Mouse (Mus musculus): ENCODE measurements around the gene Siglecf.

DNA sequence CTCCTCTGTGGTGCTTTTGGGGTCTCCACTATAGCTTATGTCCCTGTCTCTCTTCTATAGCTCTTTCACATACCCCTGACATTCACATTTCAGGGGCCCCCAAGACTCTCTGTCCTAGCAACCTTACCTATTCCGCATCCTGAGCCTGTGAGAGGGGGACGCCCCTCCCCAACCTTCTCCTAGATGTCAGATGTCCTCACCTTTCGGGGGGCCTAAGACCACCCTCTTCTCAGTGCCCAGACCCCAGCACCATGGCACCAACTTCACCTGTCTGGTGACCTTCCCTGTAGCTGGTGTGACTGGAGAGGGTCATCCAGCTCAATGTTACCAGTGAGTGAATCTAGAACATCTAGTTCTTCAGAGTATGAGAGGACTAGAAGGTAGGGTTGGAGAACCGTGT is 6.7 kb upstream of the Siglecf start:
- no peak for TF ChIP-seq GATA1 (IDR thresholded peaks at IDR 0.05; ENCODE audit: borderline replicate concordance, low read length)
- TF ChIP-seq FLI1 (IDR thresholded peaks at IDR 0.05; ENCODE audit: low read length), result no peak
